Mouse (Mus musculus) adrenal gland, adult (tissue): ENCODE results near the gene Plp2.

Experiments
- DNase-seq, 2 experiments: peaks; one replicate each; pipeline ENCODE4 v3.0.0; 2022 to 2023; ENCODE audit warnings: low spot score in 1 of 2; ENCODE audit not compliant: inconsistent age in 2 of 2

The Plp2 gene

DNA sequence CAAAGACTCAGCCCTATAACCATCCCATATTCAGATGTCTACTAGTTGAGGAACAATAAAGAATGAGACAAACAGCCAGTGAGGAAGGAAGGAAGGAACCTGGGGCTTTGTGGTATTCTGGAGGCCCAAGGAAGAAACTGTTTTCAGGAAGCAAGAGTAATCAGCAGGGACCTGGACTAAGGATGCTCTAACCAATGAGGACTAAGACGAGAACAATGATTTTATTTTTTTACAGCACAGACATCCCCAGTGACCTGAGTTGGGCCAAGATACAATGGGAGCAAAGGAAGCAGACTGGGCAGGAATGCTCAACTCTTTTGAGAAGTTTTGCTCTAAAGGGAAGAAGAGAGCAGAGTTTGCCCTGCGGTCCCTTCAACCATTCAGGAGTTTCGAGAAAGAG is 8.3 kb downstream of the Plp2 start:
- DNase-seq, result no peak

DNA sequence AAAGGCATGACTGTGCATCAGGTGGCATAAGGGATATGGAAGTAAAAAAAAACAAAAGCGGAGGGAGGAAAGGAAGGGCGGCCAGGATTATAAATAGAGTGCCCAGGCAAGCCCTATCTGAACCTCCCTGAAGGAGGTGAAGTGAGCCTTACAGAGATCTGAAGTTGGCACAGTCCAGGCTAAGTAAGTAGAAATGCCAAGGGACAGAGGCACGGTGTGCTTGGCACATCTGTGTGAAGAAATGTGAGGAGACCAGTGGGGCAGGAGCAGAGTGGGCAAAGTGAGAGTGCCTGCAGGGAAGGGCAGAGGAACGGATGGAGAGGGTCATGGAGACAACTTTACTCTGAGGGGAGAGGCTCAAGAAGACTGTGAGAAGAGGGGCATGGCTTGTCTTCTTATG is 10.1 kb downstream of the Plp2 start:
- DNase-seq, result no peak

DNA sequence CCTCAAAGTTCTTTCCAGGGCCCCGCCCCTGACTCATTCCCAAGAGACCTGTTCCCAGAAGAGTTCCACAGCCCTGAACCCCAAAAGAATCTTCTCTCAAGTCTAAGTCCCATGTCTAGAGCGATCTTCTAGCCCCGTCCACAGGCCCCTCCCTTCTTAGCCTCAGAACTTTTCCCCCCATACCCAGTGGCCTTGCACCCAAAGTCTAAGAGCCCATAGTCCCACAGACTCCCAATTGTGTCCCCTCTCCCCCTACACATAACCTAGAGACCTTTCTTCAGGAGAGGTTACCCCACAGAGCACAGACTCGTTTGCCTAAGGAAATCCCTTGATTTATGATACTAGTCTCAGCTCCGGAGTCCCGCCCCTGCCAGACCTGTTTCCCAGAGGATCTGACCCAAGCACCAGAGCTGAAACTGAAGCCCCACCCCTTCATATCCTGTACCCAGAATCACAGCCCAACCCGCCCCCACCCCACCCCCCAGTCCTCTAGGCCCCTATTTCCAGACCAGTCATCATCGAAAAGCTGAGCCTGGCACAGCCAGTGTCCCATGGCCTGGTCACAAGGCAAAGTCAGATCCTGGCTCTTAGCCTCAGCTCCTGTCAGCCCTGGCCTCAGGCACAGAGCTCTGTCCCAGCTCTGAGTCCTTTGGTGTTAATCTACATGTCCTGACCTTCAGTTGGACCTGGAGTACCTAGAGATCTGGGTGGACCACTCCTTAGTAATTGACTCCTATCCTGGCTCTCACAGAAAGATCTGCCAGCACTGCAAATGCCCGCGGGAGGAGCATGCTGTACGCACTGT is 12.2 kb downstream of the Plp2 start:
- DNase-seq, result no peak

DNA sequence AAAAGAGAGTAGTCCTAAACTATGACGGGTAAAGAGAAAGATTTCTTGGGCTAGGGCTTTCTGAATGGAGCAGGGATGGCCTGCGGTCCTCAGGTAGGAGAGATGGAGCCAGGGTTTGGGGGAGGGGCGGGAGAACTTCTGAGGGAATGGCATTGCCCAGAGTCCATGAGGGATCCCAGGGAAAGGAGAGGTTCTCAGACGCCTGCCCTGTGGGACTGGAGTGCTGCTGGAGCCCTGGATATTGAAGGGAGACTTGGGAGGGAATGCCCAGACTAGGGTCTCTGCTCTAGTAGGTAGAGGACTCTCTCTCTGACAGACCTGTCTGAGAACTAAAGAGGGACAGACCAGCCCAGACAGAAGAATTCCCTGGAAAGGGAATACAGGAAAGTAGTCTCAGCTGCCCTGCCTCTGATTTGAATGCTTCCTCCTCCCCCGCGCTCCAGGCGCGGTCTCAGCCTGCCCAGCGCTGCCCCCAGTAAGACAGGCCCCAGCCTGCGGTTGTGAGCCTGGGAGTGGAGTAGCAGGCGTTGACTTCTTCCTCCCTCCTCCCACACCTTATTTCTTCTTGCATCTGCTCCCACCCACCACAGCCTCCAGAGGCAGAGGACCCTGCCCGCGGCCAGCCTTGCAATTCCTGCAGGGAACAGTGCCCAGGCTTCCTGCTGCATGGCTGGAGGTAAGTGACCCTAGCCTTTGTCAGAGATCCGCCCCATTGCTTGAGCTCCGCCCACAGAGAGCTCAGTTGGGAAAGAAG is 13.0 kb downstream of the Plp2 start:
- peak; percentile 68 to 82 for DNase-seq

DNA sequence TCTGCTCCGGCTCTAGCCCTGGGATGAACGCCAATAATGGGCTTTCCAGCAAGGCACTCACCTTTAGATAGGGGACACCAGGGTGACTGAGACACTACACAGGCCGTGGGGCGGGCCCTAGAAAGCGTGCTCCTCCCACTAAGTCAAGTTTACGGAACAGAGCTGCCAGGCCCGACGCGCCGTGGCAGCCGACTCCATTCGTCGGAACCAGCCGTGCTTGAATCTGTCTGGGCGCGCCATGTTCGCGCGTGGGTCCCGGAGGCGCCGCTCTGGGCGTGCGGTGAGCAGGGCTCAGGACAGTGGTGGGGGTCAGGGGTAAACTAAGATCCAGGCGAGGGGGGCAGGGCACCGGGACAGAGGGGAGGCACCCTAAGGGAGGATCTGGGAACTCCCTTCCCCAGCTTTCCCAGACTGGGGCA is 14.0 kb downstream of the Plp2 start, which contains the start of gene Prickle3:
Gene Prickle3, plus strand, starts transcription at position 40 of the 419 bp plus-strand sequence.
- peak; percentile 74 to 86 for DNase-seq

DNA sequence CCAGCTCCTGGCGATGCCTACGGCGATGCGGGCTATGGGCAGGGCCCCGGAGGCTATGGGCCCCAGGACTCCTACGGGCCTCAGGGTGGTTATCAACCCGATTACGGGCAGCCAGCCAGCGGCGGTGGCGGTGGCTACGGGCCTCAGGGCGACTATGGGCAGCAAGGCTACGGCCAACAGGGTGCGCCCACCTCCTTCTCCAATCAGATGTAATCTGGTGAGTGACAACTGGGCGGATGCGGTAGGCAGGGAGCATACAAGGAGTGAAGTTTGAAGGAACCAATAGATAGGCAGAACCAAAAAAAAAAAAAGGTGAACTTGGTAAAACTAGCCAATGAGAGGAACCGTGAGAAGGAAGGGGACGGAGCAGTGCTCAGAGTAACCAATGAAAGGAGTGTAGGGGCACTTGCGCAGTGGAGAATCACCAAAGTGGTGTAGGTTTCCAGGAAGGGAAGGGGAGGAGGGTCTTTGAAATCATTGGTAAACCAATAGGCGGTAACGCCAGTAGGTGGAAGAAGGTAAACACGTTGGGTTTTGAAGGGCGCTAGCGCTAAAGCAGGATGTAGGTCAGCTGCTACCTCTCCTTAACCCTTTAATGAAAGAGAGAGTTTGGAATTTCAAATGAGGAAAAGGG is 22.4 kb downstream of the Plp2 start:
- peak; percentile 88 to 93 for DNase-seq

DNA sequence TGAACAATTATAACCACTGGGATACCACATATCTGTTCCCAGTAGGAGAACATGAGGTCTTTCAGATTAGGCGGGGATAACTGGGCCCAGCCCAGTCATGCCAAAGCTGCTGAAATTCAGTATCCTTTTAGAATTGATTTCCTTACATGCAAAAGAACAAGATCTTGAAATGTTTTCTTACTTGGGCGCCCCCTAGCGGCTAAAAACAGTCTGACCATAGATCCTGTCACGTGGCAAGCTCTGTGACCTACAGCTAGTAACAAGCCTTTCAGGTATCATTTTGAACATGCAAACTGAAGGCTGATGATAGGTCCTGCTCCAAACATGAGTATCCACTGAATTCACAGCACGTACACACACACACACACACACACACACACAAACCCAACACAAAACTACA is 25.8 kb downstream of the Plp2 start:
- DNase-seq, result peak; percentile 72 to 94

DNA sequence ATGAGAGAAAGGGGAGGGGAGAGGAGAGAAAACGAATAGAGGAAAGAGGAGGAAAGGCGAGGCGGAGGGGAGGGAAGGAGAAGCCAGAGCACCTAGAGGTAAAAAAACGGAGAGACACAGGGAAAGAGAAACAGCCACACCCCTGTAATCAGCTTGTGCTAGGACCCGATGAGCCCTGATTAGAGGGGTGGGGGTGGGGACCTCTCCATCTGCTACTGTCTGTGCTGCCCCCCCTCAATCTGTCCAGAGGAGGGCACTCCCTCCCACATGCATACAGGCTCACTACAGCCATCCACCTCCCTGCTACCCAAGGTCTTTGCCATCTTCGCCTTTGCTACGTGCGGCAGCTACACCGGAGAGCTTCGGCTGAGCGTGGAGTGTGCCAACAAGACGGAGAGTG is 30.4 kb downstream of the Plp2 start:
- no peak for DNase-seq

DNA sequence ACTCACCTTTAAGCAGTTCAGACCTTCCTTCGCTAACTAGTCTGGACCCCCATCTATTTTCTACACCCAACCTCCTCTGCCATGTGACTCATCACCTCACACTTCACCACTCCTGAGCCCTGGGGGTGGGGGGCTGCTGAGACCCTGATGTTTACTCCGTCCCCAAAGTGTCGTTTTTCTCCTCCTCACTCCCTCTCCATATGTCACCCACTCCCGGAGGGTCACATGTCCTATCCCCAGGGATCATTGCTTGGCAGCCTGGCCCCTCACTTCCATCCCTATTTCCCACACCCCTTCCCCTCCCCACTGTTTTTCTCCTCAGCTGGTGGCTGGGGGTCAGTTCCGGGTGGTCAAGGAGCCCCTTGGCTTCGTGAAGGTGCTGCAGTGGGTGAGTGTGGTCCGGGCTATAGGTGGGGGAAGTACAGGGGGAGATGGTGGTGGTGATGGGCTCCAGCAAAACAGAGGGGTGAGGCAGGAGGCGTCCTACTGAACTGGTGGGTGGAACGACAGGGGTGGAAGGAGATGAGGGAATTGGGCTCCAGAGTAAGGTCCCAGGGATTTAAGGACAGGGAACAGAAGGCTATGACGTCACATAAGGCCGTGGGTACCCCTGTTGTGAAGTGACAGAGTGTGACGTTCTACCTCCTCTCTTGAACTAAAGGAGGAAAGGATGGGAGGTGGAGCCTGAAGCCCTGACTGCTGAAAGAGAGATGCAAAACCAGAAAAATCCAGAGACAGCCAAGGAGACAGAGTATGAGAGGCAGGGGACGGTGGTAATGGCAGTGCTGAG is 31.5 kb downstream of the Plp2 start:
- no peak for DNase-seq

DNA sequence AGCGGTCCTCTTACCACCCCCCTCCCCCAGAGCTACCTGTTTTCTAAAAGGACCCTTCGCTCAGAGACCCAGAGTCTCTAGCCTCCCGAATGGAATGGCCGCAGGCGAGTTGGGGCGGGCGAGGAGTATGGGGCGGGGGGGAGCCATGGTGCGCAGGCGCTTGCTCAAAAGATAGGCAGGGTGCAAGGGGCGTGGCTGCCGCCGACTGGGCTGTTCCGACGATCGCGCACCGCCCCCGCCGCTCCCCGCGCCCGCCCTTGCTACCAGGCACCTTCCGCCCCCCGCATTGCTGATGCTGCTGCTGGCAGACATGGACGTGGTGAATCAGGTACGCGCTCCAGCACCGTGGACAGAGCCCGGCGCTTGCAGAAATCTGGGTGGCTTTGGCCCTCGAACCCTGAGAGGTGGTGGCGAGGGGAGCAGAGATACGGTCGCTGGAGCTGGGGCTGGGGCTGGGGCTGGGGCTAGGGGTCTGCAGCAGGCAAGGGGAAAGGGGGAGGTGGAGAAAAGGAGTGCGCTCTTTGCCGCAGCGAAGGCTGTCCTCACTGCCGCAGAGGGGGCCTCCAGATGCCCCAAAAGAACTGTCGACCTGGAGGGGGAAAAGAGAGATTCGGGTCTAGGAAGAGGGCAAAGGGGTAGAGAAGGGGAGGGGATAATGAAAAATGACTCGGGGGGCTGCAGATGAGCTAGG is 32.6 kb downstream of the Plp2 start, which contains the start of gene Syp:
Gene Syp, plus strand, starts transcription at position 71 of the 691 bp plus-strand sequence.
- DNase-seq, result peak; percentile 86 to 92

DNA sequence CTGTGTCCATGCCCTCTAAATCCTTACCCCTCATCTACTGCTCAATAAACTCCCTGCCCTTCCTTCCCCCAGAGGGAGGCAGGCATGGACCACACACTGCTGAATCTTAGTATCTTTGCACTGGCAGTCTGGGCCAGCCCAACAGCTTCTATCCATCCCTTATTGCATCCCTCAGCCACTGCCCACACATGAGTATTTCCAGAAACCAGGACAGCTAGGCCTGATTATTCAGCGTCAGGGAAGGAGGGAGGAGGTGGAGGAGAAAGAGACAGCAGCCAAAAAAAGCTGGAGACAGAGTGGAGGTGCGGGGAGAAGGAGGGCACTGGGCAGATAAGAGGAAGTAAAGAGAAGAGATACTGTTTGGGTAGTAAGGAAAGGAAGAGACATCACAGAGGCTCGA is 36.1 kb downstream of the Plp2 start:
- DNase-seq, result no peak

DNA sequence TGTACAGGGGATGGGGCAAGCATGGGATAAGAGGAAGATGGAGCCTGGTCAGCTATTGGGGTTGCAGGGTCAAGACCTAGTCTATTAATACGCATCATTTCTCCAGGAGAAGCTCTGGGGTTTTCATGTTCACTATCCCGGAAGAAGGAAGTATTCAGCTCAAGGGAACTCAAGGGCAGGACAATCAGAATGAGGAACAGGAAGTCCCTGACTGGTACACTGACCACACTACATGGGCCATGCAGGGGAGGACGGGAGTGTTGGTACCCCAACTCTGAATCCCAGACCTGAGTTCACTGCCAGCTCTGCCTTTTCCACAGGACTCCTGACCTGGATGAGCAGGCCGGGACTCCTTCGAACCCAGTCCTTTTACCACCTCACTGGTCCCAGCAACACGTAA is 38.6 kb downstream of the Plp2 start:
- no peak for DNase-seq
